Mouse (Mus musculus) NIH3T3 (cell line): Measurements from ENCODE around the gene Tceal5.
A peak's percentile ranks its signal among the peaks of the same experiment; 100 is the strongest.
"Not testable (repeated sequence)": the region's sequence is repeated elsewhere in the genome, so short reads cannot be mapped to it uniquely, and the experiment has no call there.

Source experiments
- DNase-seq: peaks from one replicate; pipeline ENCODE4 v3.0.0-alpha.2; 2012; ENCODE audit warnings: low read depth

Tceal5 gene

DNA sequence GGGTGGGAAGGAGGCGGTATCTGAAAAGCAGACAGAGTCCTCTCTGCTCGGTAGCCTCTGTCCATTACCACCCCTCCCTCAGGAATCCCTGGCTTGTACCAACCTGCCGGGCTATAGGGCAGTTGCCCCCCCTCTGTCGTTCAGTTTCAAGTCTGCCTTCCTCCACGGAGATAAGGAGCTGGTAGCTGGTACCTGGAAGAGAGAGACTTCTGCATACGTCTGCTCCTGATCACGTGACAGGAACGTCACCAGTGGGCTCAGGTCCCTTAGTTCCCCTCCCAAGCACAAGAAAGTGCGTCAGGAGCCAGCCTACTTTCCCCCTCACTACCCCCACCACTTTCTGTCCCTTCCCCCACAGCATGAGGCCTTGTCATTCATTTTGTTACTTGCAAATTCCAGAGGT, at the start of gene Tceal5:
TSS of gene Tceal5 (minus strand) at position 213 of the 403 bp plus-strand sequence.
- DNase-seq, result no peak

DNA sequence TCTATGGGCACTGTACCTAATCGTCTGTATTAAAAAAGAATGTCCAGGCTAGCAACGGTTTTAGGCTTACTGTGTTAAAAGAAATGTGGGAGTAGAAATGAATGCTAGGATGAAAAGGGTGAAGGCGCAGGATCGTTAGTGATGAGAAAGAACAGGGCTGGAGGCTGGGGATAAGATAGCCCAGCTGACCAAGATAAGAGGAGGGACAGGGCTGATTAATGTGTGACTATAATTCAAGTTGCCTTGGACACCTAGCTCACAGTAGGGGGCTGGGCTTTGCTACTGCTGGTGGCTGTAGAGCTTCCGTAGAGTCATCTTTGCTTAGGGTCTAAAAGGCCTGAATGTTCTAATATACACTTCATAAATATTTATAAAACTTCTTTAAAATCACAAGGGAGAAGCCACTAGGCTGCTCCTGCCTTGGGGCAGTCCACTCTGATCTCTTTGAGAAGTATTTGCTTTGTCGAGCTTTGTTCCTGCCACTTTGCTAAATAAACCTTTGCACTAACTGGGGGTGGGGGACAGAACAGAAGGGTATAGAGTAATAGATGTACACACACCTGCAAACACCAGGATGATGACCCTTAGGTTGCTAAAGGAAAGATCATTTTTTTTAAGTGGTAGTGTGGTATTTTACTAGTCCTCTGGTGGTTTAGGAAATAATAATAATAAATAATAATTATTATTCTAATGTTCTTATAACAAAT, 48.5 kb upstream of the Tceal5 start:
- no peak for DNase-seq

DNA sequence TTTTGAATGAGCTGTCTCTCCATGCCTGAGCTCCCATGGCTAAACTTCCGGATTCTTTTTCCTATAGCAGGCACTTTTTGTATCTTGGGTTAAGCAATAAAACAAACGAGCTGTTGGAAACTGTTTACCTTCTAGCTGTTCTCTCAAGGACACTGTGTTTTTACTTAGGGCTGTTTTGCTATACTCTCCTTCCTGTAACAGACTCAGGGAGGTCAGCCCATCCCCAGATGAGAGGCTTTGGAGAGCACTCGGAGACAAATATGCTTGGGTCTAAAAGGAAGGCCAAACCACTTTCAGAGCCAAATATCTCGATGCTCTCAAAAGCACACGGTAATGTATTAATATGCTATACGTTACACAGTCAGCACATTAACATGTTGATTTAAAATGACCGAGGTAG, 46.0 kb upstream of the Tceal5 start:
- no peak for DNase-seq

DNA sequence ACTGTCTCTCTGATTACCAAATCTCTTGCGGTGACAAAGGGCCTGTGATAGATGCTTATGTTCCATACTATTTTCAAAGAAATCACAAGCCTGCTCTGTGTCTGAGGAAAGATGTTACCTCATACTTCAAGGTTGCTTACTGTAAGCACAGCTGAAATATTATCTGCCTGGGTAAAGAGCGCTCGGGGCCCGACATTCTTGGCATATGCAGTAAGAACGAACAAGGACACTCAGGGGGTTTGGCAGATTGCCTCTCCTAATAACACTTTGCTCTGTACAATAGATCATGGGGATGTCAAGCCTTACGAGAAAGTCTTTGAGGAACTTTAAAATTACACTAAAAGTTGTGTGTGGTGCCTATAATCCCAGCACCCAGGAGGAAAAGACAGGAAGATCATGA, 45.1 kb upstream of the Tceal5 start:
- peak; percentile 31 for DNase-seq

DNA sequence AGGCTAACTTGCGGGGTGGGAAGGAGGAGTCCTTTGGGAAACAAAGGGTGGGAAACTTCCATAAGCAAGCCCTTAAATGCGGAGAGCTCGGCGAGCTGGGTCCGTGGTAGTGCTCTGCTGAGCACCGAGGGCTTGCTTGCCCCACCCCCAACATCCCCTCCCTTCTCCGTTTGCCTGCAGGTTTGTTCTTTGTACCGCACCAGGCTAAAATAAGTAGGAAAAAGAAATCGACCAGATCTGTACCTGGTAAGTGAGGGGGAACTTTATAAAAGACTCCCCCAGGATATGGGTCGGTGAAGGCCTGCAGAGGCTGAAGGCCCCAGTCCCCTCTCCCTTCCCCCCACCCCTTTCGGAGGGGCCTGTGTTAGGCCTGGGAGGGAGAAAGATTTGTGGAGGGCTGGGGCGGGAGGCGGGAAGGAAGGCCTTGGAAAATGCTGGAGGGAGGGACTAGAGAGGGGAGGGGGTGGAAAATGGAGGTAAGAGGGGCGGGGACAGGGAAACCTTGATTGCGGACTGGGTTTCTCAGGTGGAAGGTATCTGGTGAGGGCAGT, 41.9 kb upstream of the Tceal5 start:
- peak; percentile 60 for DNase-seq

DNA sequence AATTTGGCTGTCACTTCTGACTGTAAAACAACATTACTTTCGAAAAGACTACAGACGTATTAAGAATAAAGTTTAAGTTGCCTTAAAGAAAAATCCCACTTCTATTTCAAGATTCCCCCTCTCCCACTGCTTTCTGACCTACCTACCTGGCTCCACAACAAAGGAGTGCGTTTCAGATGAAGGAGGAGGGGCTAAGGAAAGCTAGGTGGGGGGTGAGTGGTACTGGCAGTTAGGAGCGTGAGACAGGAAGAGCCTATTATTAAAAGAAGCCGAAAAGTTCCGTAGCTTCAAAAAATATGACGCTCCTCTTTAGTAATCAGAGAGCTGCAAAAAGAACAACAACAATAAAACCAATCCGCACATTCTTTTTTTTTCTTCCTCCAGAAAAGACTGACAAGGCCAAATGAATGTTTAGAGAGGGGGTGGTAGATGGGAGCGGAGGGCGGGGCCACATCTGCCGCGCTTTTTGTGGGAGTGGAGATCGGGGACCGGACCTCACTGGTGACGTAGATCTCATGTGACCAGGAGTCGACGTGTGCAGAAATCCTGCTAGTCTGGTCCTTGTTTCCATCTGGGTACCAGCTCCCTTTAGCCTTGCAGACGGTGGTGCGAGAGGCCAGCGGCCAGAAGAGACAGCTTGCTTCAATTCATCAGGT, 41.0 kb upstream of the Tceal5 start, which contains the start of gene Tceal9:
TSS of gene Tceal9 (plus strand) at position 506 of the 656 bp plus-strand sequence.
- peak; percentile 86 for DNase-seq

DNA sequence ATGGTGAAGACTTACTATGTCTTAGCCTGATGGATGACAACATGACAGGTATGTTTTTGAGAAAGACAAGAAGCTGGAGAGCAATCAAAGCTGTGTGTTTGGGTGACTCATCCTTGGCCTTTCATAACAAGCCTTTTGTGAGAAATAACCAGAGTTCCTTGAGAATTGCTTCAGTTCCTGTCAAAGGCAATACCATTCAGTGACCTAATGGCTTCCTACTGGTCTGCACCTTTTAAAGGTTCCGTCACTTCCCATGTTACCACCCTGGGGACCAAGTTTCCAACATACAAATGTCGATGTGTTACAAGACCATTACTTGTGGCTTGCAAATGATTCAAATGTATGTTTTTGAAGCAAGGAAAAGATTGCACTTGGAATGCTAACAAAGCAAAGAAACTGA, 39.5 kb upstream of the Tceal5 start:
- peak; percentile 2 for DNase-seq

DNA sequence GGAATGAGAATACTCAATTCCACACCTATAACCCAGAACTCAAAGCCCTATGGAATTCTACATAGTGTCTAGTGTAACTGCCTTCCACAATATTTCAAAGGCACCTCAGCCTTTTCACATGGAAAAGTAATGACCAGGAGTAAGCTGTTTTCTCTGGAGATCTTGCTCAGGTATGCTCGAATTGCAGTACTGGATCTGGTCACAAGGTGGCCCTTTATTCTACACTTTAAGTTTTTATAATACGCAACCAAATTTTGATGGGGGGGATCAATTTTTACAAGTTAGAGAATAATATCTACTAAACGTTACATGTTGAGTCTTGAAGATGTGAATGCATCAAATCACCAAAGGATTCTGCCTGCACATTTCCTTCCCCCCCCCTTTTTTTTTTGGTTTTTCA, 34.4 kb upstream of the Tceal5 start:
- DNase-seq, result peak; percentile 65

DNA sequence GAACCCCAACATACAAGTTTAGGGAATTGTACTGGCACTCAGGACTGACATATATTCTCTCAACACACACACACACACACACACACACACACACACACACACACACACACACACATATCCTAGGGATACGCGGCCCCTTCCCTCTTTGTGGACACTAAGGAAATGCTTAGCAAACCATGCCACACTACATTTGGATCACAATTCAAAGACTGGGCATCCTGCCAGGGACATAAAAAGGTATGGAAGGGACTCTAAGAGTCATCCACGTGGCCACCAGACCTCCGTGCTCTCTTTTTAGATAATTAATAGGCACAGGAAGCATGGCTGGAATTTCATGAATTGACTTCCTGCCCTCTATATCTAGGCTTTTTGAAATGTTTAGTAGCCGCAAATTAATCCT, 24.1 kb upstream of the Tceal5 start:
- no peak for DNase-seq

DNA sequence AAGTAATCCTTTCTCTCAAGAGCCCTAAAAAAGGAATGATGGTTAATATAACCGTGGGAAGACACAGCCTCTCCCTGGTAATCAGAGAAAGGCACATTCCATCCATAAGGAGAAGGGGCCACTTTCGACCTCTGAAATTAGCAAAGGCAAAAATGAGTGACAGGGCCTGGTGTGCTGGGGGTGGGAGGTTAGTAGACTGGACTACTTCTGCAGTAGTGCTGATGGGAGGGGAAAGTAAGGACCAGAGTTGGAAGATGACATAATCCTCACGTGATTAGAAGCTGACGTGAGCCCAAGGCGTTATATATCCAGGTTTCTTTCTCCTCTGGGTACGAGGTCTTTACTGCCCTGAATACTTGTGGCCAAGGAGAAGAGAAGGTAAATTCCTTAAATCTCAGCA, 20.0 kb upstream of the Tceal5 start:
- no peak for DNase-seq

DNA sequence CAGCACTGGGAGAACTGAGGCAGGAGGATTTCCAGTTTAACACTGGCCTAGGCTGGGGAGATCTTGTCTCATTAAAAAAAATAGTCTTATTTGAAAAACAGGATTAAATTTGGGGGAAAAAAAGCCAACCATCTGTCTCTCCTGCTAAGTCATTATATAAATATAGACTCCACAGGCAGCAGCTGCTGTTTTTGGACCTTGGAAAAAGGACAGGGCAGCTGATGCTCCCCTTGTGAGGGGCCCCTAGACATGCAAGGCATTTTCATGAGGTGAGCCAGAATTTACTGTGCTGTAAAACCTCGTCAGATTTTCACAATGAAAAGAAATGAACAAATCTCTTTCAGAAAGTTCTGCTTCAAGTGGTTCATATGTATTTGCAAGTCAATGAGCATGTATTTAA, 12.6 kb upstream of the Tceal5 start:
- no peak for DNase-seq

DNA sequence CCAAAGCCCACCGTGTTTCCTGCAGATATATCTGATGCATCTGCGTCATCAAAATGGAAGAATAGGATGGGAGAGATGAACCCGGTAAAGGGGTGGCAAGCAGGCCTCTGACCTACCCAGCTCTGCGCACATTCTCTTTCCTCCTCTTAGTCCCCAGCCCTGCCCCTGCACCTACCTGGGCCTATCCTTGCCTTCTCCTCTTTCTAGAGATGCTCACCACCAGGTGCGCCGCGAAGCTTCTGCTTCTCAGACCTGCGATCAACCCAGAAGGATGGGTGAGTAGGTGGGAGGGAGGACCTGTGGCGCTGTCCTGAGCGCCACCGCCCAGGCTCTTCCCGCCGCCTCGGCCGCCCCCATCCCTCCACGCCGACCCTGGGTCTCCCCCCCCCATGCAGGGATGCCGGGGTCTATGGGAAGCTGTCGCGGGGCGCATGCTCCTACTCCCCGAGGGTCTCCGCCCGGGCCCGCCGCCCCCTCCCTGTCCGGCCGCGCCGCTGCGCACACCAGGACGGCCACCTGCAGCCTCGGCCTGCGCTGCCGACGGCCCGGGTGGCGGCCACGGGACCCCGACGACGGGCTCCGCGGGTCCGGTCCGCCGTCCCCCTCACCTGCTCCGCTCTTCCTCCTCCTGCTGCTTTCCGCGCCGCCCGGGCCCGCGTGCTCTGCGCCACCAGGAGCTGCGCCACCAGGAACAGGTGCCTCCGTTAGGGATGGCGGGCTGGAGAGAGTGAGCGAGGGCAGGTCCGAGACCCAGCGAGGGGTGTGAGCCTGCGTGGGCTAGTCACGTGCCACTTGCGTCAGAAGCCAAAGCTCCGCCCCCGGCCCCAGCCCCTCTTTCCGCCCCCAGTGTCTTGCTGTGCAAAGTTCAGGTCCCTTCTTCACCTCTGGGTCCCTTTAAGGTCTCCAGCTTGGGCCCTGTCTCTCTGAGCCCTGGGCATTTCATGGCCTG, 11.3 kb upstream of the Tceal5 start, which contains the start of the genes Tceal7 and Bex1:
TSS of gene Tceal7 (plus strand) at position 51 of the 949 bp plus-strand sequence.
TSS of gene Bex1 (minus strand) at position 785 of the 949 bp plus-strand sequence.
- DNase-seq, result not testable (repeated sequence)

DNA sequence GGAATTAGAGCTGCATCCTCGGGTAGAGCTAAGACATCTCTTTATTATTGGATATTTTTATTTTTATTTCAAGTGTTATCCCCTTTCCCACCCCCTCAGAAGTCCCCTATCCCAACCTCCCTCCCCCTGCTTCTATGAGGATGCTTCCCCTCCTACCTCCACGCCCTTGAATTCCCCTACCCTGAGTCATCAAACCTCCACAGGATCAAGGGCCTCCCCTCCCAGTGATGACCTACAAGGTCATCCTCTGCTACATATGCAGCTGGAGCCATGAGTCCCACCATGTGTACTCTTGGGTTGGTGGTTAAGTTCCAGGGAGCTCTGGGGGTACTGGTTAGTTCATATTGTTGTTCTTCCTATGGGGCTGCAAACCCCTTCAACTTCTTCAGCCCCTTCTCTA, 9.7 kb upstream of the Tceal5 start:
- DNase-seq, result no peak

DNA sequence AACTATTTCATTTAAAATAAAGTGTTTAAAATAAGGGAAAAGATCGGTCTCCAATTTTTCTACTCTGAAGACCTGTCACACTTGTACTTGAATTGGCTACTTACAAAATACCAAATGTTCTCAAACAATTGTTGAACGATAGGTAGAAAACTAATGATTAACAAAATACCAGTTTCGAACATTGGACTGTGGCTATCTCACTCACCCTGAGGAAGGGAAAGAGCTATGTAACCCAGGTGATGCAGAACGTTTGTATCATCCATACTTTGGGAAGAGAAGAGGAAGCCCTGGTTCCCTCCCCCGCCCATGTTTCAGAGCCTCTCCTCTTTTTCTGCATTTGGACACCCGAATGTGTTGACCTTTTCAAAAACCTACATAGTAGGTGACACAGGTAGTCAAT, 730 bp upstream of the Tceal5 start:
- DNase-seq, result no peak

DNA sequence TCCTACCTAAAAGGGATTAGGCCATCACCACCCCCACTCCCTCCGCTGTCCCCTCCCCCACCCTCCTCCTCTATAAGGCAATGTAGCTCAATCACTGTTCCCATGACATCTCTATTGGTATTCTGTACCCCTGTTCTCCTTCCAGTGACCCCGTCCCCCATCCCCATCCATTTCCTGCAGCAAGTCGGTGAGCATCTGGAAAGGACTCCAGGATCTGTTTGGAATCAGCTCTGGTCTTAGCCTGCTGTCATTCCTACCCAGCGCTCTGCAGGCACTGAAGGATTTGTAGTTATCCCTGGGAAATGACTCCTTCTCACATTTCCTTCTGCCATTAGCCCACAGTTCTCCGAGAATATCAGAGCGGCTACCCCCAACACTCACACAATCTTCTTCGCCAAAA, 419 bp downstream of the Tceal5 start:
- no peak for DNase-seq

DNA sequence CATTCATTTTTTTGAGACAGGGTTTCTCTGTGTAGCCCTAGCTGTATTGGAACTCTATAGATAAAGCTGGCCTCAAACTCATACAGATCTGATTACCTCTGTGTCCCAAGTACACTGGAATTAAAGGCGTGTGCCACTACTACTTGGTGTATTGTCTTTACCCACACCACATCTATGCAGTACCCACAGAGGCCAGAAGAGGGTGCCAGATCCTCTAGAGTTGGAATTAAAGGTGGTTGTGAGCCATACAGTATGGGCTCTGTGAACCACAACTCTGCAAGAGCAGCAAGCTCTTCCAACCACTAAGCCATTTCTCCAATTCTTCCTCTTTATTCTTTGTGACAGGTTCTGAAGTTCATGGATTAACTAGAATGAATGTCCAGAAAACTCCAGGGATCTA, 6.8 kb downstream of the Tceal5 start:
- peak; percentile 37 for DNase-seq

DNA sequence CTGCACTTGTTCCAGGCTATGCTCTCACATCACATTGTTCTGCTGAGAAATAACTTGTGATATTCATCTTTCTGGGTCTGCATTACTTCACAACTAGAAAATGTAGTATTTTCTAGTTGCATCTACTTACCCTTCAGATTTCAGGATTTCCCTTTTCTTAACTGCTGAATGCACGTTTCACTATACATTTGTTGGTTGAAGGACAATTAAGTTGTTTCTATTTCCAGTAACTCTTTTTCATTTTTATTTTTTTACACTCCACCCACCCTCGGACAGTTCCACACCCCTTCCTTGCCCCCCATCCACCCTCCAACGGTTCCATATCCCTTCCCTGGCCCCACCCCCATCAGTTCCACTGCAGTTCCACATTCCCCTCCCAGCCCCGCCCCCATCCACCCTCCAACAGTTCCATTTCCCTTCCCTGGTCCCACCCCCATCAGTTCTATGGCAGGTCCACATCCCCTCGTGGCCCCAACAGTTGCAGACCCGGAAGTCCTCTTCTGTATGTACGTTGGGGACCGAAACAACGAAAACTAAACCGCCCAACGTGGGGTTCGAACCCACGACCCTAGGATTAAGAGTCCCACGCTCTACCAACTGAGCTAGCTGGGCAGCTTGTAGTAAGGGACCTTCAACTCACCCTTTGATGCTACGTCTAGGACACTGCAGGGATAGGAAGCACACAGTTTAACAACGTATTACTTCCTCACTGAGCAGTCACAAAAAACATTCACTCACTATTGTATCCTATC, 8.3 kb downstream of the Tceal5 start:
- no peak for DNase-seq

DNA sequence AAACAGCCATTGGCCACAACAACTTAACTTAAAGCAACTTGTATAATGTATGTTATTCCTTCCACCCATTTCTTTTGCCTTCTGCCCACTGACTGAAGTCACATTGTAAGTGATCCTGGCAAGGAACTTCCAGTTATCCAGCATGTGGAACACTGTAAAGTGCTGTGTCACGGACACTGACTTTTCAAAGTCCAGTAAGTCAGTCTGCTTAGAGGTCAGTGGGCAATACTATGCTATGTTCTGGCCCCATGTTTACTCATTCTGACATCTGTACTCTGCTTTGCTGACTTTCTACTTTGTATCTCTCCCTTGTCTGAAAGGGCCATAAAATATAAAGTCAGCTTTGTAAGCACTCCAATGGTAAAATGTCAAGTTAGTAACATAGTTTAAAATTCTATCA, 20.6 kb downstream of the Tceal5 start:
- no peak for DNase-seq

DNA sequence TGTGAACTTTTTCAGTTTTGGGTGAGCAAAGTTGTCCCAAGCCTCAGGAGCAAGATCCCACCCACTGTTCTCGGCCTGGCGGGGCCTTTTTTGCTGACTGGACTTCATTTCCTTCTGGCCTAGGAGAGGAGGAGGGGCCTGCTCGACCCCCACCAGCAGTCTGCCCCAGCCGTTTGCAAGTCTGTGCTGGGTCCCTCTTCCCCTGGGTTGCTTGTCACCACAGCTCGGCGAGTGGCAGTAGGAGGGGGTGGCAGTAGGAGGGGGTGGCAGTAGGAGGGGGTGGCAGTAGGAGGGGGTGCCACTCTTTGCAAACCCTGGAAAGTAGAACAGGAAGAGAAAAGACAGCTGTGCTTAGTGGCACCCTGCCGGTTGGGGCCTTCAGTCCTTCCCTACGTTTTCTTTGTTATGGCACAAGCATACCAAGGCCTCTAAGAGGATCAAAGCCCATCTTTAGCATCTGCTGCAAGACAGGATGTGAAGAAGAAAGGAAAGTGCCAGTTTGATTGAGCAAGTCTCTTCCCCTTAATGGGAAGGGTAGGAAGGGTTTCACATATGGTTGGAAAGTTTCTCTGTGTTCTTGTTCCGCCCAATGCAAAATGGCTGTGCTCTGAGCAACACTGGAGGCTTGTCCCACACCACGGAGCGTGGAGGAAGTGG, 22.7 kb downstream of the Tceal5 start:
- DNase-seq, result no peak

DNA sequence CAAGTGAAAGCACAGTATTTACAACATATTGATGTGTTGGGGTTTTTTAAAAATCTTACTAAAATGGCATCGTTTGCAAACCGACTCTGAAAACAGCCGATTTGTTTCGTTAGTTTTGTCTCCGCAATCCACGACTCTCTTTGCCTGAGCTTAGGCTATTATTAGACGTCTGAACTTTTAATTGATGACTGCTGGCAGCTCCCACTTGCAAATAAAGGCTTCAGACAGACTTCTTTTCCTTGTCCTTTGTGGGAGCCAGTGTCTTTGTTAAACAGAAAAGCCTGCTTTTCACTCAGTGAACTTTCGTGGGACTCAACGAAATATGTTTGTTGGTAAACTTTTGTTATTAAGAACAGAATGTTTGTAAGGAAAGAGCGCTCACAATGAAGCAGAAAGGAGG, 30.9 kb downstream of the Tceal5 start:
- DNase-seq, result peak; percentile 43

DNA sequence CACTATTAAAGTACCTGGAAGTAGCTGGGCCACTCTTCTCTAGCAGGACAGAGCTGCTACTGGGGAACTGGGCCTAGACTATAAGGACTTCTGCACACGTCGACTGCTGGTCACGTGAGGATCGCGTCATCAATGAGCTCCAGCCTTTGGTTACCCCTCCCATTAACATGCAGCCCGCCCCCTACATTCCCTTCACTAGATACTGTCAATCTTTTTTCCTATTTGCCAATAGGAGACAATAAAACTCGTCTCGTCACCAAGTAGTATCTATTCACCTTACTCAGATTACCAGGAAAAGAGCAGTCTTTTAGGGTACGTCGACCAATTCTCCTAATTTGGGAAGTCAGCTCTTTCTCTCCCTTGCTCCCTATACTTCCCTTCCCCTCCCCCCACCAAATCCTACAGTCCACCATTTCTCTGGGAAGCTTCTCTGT, 31.5 kb downstream of the Tceal5 start, which contains the start of gene Tceal8:
TSS of gene Tceal8 (minus strand) at position 225 of the 434 bp plus-strand sequence.
- peak; percentile 92 for DNase-seq
